Mouse (Mus musculus) forebrain, postnatal 0 days (tissue): Measurements from ENCODE around the gene Rbm34. TPM values are rescaled to one million over a fixed set of nuclear protein-coding genes. Genes with fewer than 3 reads are reported as not detected.

Experiments used
- ATAC-seq: fragments of 200-750 bp; cut with Nextera tagmentation; 2 replicates; pipeline ENCODE4 v1.8.0; 2017; ENCODE audit warnings: mild to moderate bottlenecking, moderate library complexity
- DNase-seq: peaks from one replicate; pipeline ENCODE4 v3.0.0-alpha.2; 2015
- H3K27ac ChIP-seq: fragments of 300-500 bp; sonication (generic); 2 replicates; pipeline ENCODE4 v1.5.1; 2014; ENCODE audit warnings: low read depth, mild to moderate bottlenecking, antibody characterized with exemption, low read length, moderate library complexity, mixed read lengths
- H3K27me3 ChIP-seq: fragments of 300-500 bp; sonication (generic); 2 replicates; pipeline ENCODE4 v1.6.1; 2014; ENCODE audit warnings: mild to moderate bottlenecking, low read length, mixed read lengths; ENCODE audit not compliant: insufficient read depth
- H3K36me3 ChIP-seq: fragments of 300-500 bp; sonication (generic); 2 replicates; pipeline ENCODE4 v1.6.1; 2014; ENCODE audit warnings: mild to moderate bottlenecking, moderate library complexity; ENCODE audit not compliant: insufficient read depth
- H3K4me1 ChIP-seq: fragments of 300-500 bp; sonication (generic); 2 replicates; pipeline ENCODE4 v1.6.1; 2014; ENCODE audit warnings: antibody characterized with exemption; ENCODE audit not compliant: insufficient read depth
- H3K4me2 ChIP-seq: fragments of 300-500 bp; sonication (generic); 2 replicates; pipeline ENCODE4 v1.6.1; 2014; ENCODE audit warnings: low read depth, mild to moderate bottlenecking, moderate library complexity
- H3K4me3 ChIP-seq: fragments of 300-500 bp; sonication (generic); 2 replicates; pipeline ENCODE4 v1.5.1; 2014; ENCODE audit warnings: low read depth, low read length, mixed read lengths
- H3K9ac ChIP-seq: fragments of 300-500 bp; sonication (generic); 2 replicates; pipeline ENCODE4 v1.6.1; 2014; ENCODE audit warnings: mild to moderate bottlenecking
- H3K9me3 ChIP-seq: fragments of 300-500 bp; sonication (generic); 2 replicates; pipeline ENCODE4 v1.6.1; 2016; ENCODE audit warnings: low read length
- CTCF ChIP-seq: sonication (generic); IDR thresholded peaks from 2 replicates; pipeline ENCODE4 v1.5.1; 2016; ENCODE audit warnings: antibody characterized with exemption, control low read depth, low read depth
- WGBS: fragments of 180-500 bp; shearing (Covaris S2); extraction: QIAGEN DNeasy Blood & Tissue Kit; methylation state at CpG from one replicate; pipeline ENCODE4 v1.1.7; 2014; 5-methylcytosine and 5-hydroxymethylcytosine counted together
- polyA plus RNA-seq: library from polyadenylated mRNA; unstranded; fragments of >200 nt; fragmentation: Nextera tagmentation; extraction: Ambion mirVana; gene quantifications from 2 replicates; pipeline ENCODE4 v1.2.1, GENCODE M21; 2015
- total RNA-seq: library from RNA; depleted of rRNA; stranded (reverse); fragments of >200 nt; gene quantifications from 2 replicates; pipeline ENCODE4 v1.2.3, GENCODE M21; 2014; rRNA removed

The Rbm34 gene
- total RNA-seq = 24.7 and 26.1 TPM in 2 replicates
- 23.2 and 31.1 TPM in 2 replicates for polyA plus RNA-seq

- WGBS = 2% methylated on average over 50 of the region's 50 CpGs
- H3K27me3 ChIP-seq = no peaks in the 10 kb centered on the region
- H3K9me3 ChIP-seq = no peaks in the 10 kb centered on the region
- H3K4me2 ChIP-seq = peak within 1 kb of the TSS; percentile 74
- ATAC-seq = peak; percentile 100
- H3K4me1 ChIP-seq = no peaks in the 10 kb centered on the region
- H3K9ac ChIP-seq = peak within 1 kb of the TSS; percentile 72
- peak within 1 kb of the TSS; percentile 73 for H3K4me3 ChIP-seq
- peaks cover 9% of the 10 kb centered on the region; the same call in 1 of the 2 replicates for H3K36me3 ChIP-seq
- peak; percentile 98 for DNase-seq
- H3K27ac ChIP-seq = peak within 1 kb of the TSS; percentile 89
- no peak for TF ChIP-seq CTCF
Observed at GRCm38 (mm10) chr8:126970579-126971313, at the start of gene Rbm34. TSS of gene Rbm34 (minus strand) at chr8:126971071.

GRCm38 (mm10) chr8:127011668-127012067 is 40.8 kb upstream of the Rbm34 start:
- Histone ChIP-seq H3K9me3 (no peaks in the 10 kb centered on the region), H3K4me1 (no peaks in the 10 kb centered on the region), H3K27ac (no peak overlapping the region), H3K9ac (no peak overlapping the region), H3K4me3 (no peak overlapping the region), H3K36me3 (no peaks in the 10 kb centered on the region), H3K4me2 (no peak overlapping the region), H3K27me3 (no peaks in the 10 kb centered on the region)
- ATAC-seq (no peak), DNase-seq (no peak)
- TF ChIP-seq CTCF = no peak
- 58% methylated on average over 9 of the region's 9 CpGs for WGBS

- Histone ChIP-seq H3K27ac (no peak overlapping the region), H3K4me3 (no peak overlapping the region), H3K9me3 (no peaks in the 10 kb centered on the region), H3K27me3 (no peaks in the 10 kb centered on the region), H3K9ac (no peak overlapping the region), H3K4me1 (no peaks in the 10 kb centered on the region), H3K4me2 (no peak overlapping the region), H3K36me3 (no peaks in the 10 kb centered on the region)
- TF ChIP-seq CTCF = no peak
- ATAC-seq = no peak
- no peak for DNase-seq
- 13% methylated on average over 1 of the region's 1 CpGs for WGBS
Observed at GRCm38 (mm10) chr8:126994506-126994905, 23.6 kb upstream of the Rbm34 start.

GRCm38 (mm10) chr8:126989363-126990153 is 18.7 kb upstream of the Rbm34 start:
- no peaks in the 10 kb centered on the region for H3K27me3 ChIP-seq
- H3K9ac ChIP-seq = no peak overlapping the region
- DNase-seq (peak; percentile 57), ATAC-seq (no peak)
- no peak overlapping the region for H3K27ac ChIP-seq
- no peak overlapping the region for H3K4me2 ChIP-seq
- 75% methylated on average over 5 of the region's 5 CpGs for WGBS
- TF ChIP-seq CTCF = peak; percentile 43
- no peaks in the 10 kb centered on the region for H3K9me3 ChIP-seq
- H3K4me3 ChIP-seq = no peak overlapping the region
- no peaks in the 10 kb centered on the region for H3K4me1 ChIP-seq
- H3K36me3 ChIP-seq = no peaks in the 10 kb centered on the region

- Histone ChIP-seq H3K4me2 (no peak overlapping the region), H3K4me3 (no peak overlapping the region), H3K9me3 (no peaks in the 10 kb centered on the region), H3K36me3 (no peaks in the 10 kb centered on the region), H3K4me1 (no peaks in the 10 kb centered on the region), H3K9ac (no peak overlapping the region), H3K27me3 (no peaks in the 10 kb centered on the region), H3K27ac (no peak overlapping the region)
- ATAC-seq (no peak), DNase-seq (no peak)
- 61% methylated on average over 16 of the region's 16 CpGs for WGBS
- no peak for TF ChIP-seq CTCF
Observed at GRCm38 (mm10) chr8:126988346-126989006, 17.6 kb upstream of the Rbm34 start.

GRCm38 (mm10) chr8:126986495-126986894 is 15.6 kb upstream of the Rbm34 start:
- Histone ChIP-seq H3K9me3 (no peaks in the 10 kb centered on the region), H3K27ac (no peak overlapping the region), H3K27me3 (no peaks in the 10 kb centered on the region), H3K4me3 (no peak overlapping the region), H3K36me3 (no peaks in the 10 kb centered on the region), H3K4me1 (no peaks in the 10 kb centered on the region), H3K4me2 (no peak overlapping the region), H3K9ac (no peak overlapping the region)
- TF ChIP-seq CTCF = peak; percentile 100
- peak; percentile 89 for DNase-seq
- peak; percentile 60 for ATAC-seq
- WGBS = 3% methylated on average over 12 of the region's 12 CpGs
